Mouse (Mus musculus) thymus, adult 2 months (tissue): Measurements from ENCODE around the gene Alkbh1. TPM values are rescaled to one million over a fixed set of nuclear protein-coding genes. Genes with fewer than 3 reads are reported as not detected.

Experiments
- DNase-seq: peaks from one replicate; pipeline ENCODE4 v3.0.0; 2021
- H3K27ac ChIP-seq: fragments of 200-500 bp; 2 replicates; pipeline ENCODE4 v1.5.1; 2012; ENCODE audit warnings: low read length, control low read depth; ENCODE audit not compliant: control insufficient read depth, insufficient read depth
- H3K27me3 ChIP-seq: fragments of 200-500 bp; 2 replicates; pipeline ENCODE4 v1.6.1; 2012; ENCODE audit warnings: mild to moderate bottlenecking, low read length, moderate library complexity, mixed read lengths; ENCODE audit not compliant: control insufficient read depth, insufficient read depth
- H3K36me3 ChIP-seq: fragments of 200-500 bp; 2 replicates; pipeline ENCODE4 v1.6.1; 2012; ENCODE audit warnings: mild to moderate bottlenecking, low read length, moderate library complexity; ENCODE audit not compliant: control insufficient read depth, insufficient read depth
- H3K4me1 ChIP-seq: fragments of 200-500 bp; replicated peaks from 2 replicates; pipeline ENCODE4 v1.6.1; 2012; ENCODE audit warnings: low read length; ENCODE audit not compliant: control insufficient read depth, insufficient read depth
- H3K4me3 ChIP-seq: fragments of 200-500 bp; 2 replicates; pipeline ENCODE4 v1.5.1; 2012; ENCODE audit warnings: mild to moderate bottlenecking, low read length, control low read depth, moderate library complexity; ENCODE audit not compliant: control insufficient read depth, insufficient read depth
- CTCF ChIP-seq: fragments of 200-500 bp; IDR thresholded peaks from 2 replicates; pipeline ENCODE4 v1.5.1; 2012; ENCODE audit warnings: mild to moderate bottlenecking, control low read depth, low read length, moderate library complexity, borderline replicate concordance; ENCODE audit not compliant: control insufficient read depth, poor library complexity, insufficient read depth; ENCODE audit errors: extremely low read depth
- POLR2A ChIP-seq: fragments of 200-500 bp; IDR thresholded peaks from 2 replicates; pipeline ENCODE4 v1.6.1; 2012; ENCODE audit warnings: mild to moderate bottlenecking, low read length, control low read depth, moderate library complexity; ENCODE audit not compliant: control insufficient read depth, poor library complexity, insufficient read depth; ENCODE audit errors: extremely low read depth
- WGBS: fragments of 180-500 bp; shearing (Covaris S2); methylation state at CpG from one replicate; pipeline ENCODE4 v1.1.7; 2018; 5-methylcytosine and 5-hydroxymethylcytosine counted together
- polyA plus RNA-seq: library from polyadenylated mRNA; depleted of rRNA; stranded (reverse); fragments of >200 nt; gene quantifications from 2 replicates; pipeline ENCODE4 v1.2.3, GENCODE M21; 2012

Alkbh1 gene
- polyA plus RNA-seq, 1 experiment: 42.7 TPM

- WGBS: 64% methylated on average over 7 of the region's 7 CpGs
- DNase-seq: no peak
- Histone ChIP-seq H3K27me3 (no peaks in the 10 kb centered on the region), H3K4me3 (no peak overlapping the region), H3K27ac (no peak overlapping the region), H3K4me1 (peaks cover 6% of the 10 kb centered on the region), H3K36me3 (peaks cover 24% of the 10 kb centered on the region)
- TF ChIP-seq POLR2A: no peak
- no peak for TF ChIP-seq CTCF
These were observed 26.7 kb upstream of the Alkbh1 start for GRCm38 (mm10) chr12:87470263-87471136.

- Histone ChIP-seq H3K4me3 (no peak overlapping the region), H3K36me3 (peaks cover 76% of the 10 kb centered on the region), H3K4me1 (no peaks in the 10 kb centered on the region), H3K27me3 (no peaks in the 10 kb centered on the region), H3K27ac (no peak overlapping the region)
- DNase-seq: no peak
- TF ChIP-seq POLR2A: no peak
- no peak for TF ChIP-seq CTCF
- WGBS: 96% methylated on average over 6 of the region's 6 CpGs
These were observed 21.0 kb upstream of the Alkbh1 start for GRCm38 (mm10) chr12:87464678-87465297.

- TF ChIP-seq POLR2A (no peak), CTCF (no peak)
- 90% methylated on average over 9 of the region's 9 CpGs for WGBS
- Histone ChIP-seq H3K4me3 (no peak overlapping the region), H3K27me3 (no peaks in the 10 kb centered on the region), H3K4me1 (no peaks in the 10 kb centered on the region; the same call in 1 of the 2 replicates), H3K36me3 (peaks cover 70% of the 10 kb centered on the region), H3K27ac (no peak overlapping the region)
- no peak for DNase-seq
These were observed 5.6 kb upstream of the Alkbh1 start for GRCm38 (mm10) chr12:87449456-87449855.

- Histone ChIP-seq H3K36me3 (peaks cover 34% of the 10 kb centered on the region), H3K4me1 (peaks cover 3% of the 10 kb centered on the region; the same call in 1 of the 2 replicates), H3K27me3 (no peaks in the 10 kb centered on the region), H3K27ac (no peak overlapping the region), H3K4me3 (no peak overlapping the region)
- 6% methylated on average over 16 of the region's 16 CpGs for WGBS
- no peak for TF ChIP-seq CTCF
- no peak for TF ChIP-seq POLR2A
- DNase-seq: no peak
These were observed 394 bp upstream of the Alkbh1 start for GRCm38 (mm10) chr12:87444211-87444610.

GRCm38 (mm10) chr12:87443115-87443699 is 610 bp downstream of the Alkbh1 start:
- Histone ChIP-seq H3K36me3 (peaks cover 30% of the 10 kb centered on the region), H3K4me1 (peaks cover 3% of the 10 kb centered on the region; the same call in 1 of the 2 replicates), H3K27ac (0 out of 2 replicates have a peak overlapping the region, but pooled peaks have one; percentile 1), H3K27me3 (no peaks in the 10 kb centered on the region), H3K4me3 (peak overlapping the region; percentile 73)
- WGBS: under 1% methylated on average over 33 of the region's 33 CpGs
- DNase-seq: no peak
- no peak for TF ChIP-seq POLR2A
- no peak for TF ChIP-seq CTCF
